Mouse (Mus musculus): Measurements from ENCODE around the gene Lars2.

DNA sequence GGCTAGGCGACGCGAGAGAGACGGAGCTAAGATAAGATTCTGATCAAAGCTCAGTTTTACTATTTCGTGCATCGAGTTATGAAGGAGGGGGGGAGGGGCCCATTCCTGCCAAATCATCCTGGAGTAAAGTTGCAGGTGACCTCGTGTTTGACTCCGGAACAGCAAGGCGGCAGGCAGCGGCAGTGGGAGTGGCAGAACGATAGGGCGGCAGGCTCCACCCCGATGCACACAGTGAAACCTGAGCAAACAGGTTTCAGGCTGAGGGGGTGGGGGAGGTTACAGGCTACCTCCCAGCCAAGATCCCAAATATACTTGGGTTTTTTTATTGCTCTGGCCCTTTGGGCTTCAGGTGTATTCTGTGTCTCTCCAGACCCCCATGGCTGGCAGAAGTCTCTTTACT lies 129.9 kb downstream of the Lars2 start:
- TF ChIP-seq CTCF (IDR thresholded peaks at IDR 0.05; ENCODE audit: low read depth) (0 out of 2 replicates have a peak, but pooled peaks have one; percentile 14), EP300 (IDR thresholded peaks at IDR 0.05; ENCODE audit: low read depth) (no peak)

All from liver, embryonic 14.5 days (tissue).